Mouse (Mus musculus): ENCODE measurements around the gene Mdm2. TPM values are rescaled to one million over a fixed set of nuclear protein-coding genes. Genes with fewer than 3 reads are reported as not detected.

Mdm2 gene
- polyA plus RNA-seq, 1 experiment from 2014 or later: 38.2 TPM

DNA sequence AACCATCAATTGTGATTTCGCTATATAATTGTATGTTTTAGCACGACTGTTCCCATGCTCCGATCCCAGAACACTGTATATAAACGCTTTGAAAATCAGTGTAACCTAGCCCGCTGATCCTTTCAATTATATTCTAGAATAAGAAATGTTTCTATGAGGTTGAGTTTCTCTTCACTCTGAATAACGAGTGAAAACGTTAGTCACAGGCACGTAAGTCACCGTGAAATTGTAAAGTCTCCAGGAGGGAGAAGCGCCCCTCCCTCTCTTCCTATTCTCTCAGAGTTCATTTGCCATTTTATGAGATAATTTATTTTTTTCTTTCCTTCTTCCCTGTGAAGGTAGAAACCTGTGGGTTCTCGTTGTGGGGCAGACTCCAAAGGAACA is 51.1 kb downstream of the Mdm2 start:
- Histone ChIP-seq H3K27ac (no peak overlapping the region), H3K9ac (no peak overlapping the region), H3K36me3 (no peaks in the 10 kb centered on the region; the same call in 1 of the 2 replicates), H3K4me1 (no peaks in the 10 kb centered on the region; the same call in 1 of the 2 replicates), H3K4me3 (replicated peaks) (no peak overlapping the region), H3K9me3 (no peaks in the 10 kb centered on the region), H3K27me3 (replicated peaks) (no peaks in the 10 kb centered on the region), H3K4me2 (no peak overlapping the region)
- 84% methylated on average over 11 of the region's 11 CpGs for WGBS
- ATAC-seq (ENCODE audit: insufficient read depth, low FRiP score, low read depth): no peak

DNA sequence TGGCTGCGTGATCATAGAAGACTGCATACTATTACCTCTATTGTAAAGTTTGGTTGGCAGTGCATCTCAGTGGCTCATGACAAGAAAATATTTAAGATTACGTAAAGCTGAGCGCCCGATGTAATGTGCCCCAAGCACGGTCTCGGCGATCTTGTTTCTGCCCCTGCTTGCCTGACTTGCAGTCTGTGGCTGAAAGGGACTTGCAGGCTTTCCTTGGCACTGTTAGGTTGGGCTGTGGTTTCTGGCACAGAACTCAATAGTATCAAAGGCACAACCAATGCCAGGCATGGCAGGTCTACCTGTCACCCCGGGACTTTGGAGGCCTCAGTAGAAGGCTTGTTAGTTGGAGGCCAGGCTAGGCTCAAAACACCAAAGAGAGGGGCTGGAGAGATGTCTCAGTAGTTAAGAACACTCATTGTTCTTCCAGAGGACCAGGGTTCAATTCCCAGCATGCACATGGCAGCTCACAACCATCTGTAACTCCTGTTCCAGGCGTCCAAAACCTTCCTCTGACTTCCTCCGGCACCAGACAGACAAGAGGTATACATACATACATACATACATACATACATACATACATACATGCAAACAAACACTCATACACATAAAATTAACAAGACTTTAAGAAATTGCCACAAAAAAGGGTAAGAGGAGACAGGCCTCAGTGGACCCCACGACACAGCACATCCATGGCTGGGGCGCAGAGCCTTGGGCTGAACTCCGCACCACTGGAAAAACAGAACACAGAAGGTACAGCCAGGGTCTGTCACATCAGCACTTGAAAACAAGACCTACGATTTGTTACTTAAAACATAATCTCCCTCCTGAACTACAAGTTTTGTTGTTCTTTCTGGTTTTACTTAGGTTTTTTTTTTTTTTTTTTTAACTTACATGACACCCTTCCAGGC is 51.8 kb downstream of the Mdm2 start:
- Histone ChIP-seq H3K4me2 (no peak overlapping the region), H3K9me3 (no peaks in the 10 kb centered on the region), H3K36me3 (no peaks in the 10 kb centered on the region; the same call in 1 of the 2 replicates), H3K9ac (no peak overlapping the region), H3K27me3 (replicated peaks) (no peaks in the 10 kb centered on the region), H3K4me1 (no peaks in the 10 kb centered on the region; the same call in 1 of the 2 replicates), H3K4me3 (replicated peaks) (no peak overlapping the region), H3K27ac (no peak overlapping the region)
- 89% methylated on average over 14 of the region's 14 CpGs for WGBS
- no peak for ATAC-seq (ENCODE audit: insufficient read depth, low FRiP score, low read depth)

DNA sequence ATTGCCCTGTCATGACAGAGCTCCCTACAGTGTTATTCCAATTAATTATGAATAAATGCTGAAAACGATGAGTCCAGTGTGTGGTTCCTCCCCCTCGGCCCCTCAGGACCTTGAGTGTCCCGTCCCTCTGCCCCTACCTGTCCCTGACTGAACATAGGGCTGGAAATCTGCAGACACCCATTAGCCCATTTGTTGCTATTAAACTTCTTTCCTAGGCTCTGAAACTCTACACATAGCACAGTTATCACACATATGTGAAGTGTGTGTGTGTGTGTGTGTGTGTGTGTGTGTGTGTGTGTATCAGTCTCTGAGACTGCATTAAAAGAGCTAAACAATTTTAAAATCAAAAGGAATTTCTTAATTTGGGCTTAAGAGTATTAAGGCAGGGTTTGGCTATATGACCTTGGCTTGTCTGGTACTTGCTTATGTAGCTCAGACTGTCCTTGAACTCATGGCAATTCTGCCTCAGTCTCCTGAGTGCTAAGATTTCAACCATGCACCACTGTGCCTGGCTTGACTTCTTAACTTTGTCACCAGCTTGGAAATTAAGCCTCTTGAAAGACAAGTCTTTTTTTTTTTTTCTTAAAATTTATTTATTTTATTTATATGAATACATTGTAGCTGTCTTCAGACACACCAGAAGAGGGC is 52.8 kb downstream of the Mdm2 start:
- no peaks in the 10 kb centered on the region for H3K27me3 ChIP-seq (replicated peaks)
- no peak overlapping the region for H3K4me3 ChIP-seq (replicated peaks)
- H3K4me1 ChIP-seq: no peaks in the 10 kb centered on the region
- no peaks in the 10 kb centered on the region; the same call in 1 of the 2 replicates for H3K36me3 ChIP-seq
- WGBS: 77% methylated on average over 3 of the region's 3 CpGs
- no peak for ATAC-seq (ENCODE audit: insufficient read depth, low FRiP score, low read depth)
- no peaks in the 10 kb centered on the region for H3K9me3 ChIP-seq
- H3K27ac ChIP-seq: no peak overlapping the region
- H3K9ac ChIP-seq: no peak overlapping the region
- H3K4me2 ChIP-seq: no peak overlapping the region

GRCm38 (mm10) chr10:117656985-117657658 is 53.4 kb downstream of the Mdm2 start:
- H3K4me2 ChIP-seq: no peak overlapping the region
- H3K9ac ChIP-seq: no peak overlapping the region
- no peak for ATAC-seq (ENCODE audit: insufficient read depth, low FRiP score, low read depth)
- H3K36me3 ChIP-seq: no peaks in the 10 kb centered on the region; the same call in 1 of the 2 replicates
- no peaks in the 10 kb centered on the region for H3K27me3 ChIP-seq (replicated peaks)
- H3K9me3 ChIP-seq: no peaks in the 10 kb centered on the region
- no peaks in the 10 kb centered on the region for H3K4me1 ChIP-seq
- 74% methylated on average over 7 of the region's 7 CpGs for WGBS
- H3K27ac ChIP-seq: no peak overlapping the region
- H3K4me3 ChIP-seq (replicated peaks): no peak overlapping the region

DNA sequence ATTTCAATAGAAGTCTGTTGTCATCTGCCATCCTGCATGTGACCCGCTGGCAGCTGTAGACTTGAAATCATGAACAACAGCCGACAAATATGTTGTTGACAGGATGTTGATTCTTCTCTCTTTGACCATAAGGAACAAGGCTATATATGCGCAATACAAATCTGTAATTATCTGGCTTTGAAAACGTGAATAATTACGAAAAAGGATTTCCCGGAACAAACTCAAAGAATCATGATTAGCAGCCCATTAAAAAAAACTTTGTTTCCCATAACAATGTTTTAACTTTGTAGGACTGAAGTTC is 53.9 kb downstream of the Mdm2 start:
- Histone ChIP-seq H3K4me3 (replicated peaks) (no peak overlapping the region), H3K4me2 (no peak overlapping the region), H3K9me3 (no peaks in the 10 kb centered on the region), H3K4me1 (no peaks in the 10 kb centered on the region), H3K9ac (no peak overlapping the region), H3K36me3 (no peaks in the 10 kb centered on the region; the same call in 1 of the 2 replicates), H3K27me3 (replicated peaks) (no peaks in the 10 kb centered on the region), H3K27ac (no peak overlapping the region)
- 80% methylated on average over 6 of the region's 6 CpGs for WGBS
- ATAC-seq (ENCODE audit: insufficient read depth, low FRiP score, low read depth): no peak

DNA sequence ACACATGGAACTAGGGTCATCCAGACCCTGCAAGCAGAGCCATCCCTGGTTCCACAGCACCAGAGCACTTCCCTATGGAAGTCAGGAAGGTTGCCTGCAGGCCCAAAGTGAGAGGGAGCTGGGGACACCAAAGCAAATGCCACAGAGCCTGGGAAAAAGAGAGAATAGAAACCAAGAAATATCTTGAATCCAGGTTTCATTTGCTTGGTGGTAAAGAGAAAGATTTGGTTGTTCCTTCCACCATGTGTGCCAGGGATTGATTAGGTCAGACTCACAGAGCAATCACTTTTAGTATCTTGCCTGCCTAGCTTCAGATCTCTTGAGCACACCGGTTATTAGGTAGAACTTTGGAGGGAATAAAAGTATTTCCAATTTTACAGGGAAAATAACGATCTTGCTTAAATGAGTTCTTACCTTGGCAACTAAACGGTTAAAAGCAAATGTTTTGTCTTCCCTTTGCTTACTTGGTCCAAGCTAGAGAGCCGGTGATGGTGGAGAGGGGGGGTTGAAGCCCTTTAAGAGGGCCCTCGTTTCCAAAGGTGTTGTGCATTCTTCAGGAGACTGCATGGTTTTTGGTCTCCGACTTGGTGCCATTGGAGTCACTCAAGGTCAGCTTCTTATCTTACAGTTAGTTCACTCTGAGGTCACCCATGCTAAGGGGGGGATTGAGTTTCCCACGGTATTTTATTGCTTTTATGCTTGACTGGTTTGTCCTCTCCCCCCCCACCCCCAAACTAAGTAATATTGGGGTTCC is 54.5 kb downstream of the Mdm2 start:
- Histone ChIP-seq H3K9ac (no peak overlapping the region), H3K27ac (no peak overlapping the region), H3K9me3 (no peaks in the 10 kb centered on the region), H3K4me3 (replicated peaks) (no peak overlapping the region), H3K4me2 (no peak overlapping the region), H3K4me1 (no peaks in the 10 kb centered on the region), H3K36me3 (no peaks in the 10 kb centered on the region; the same call in 1 of the 2 replicates), H3K27me3 (replicated peaks) (no peaks in the 10 kb centered on the region)
- no peak for ATAC-seq (ENCODE audit: insufficient read depth, low FRiP score, low read depth)
- WGBS: 48% methylated on average over 7 of the region's 7 CpGs

DNA sequence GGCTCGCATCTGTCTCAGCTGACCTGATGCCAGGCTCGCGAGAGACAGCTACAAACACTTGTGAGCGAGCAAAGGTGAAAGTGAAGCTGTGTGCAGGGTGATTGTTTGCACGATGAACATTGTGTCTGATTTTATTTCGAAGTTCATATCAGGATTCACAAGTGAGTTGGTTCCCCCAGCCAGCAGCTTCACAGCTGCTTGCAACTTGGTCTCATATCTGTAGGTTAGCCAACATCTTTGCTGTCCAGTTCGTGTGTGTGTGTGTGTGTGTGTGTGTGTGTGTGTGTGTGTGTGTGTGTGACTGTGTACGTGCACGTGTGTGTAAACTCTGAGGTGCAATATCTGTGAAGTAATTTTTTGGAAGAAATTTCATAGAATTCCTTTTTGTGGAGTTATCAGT is 55.1 kb downstream of the Mdm2 start:
- Histone ChIP-seq H3K27me3 (replicated peaks) (no peaks in the 10 kb centered on the region), H3K27ac (no peak overlapping the region), H3K9ac (no peak overlapping the region), H3K4me3 (replicated peaks) (no peak overlapping the region), H3K9me3 (no peaks in the 10 kb centered on the region), H3K36me3 (no peaks in the 10 kb centered on the region; the same call in 1 of the 2 replicates), H3K4me2 (no peak overlapping the region), H3K4me1 (no peaks in the 10 kb centered on the region)
- 81% methylated on average over 9 of the region's 9 CpGs for WGBS
- no peak for ATAC-seq (ENCODE audit: insufficient read depth, low FRiP score, low read depth)

DNA sequence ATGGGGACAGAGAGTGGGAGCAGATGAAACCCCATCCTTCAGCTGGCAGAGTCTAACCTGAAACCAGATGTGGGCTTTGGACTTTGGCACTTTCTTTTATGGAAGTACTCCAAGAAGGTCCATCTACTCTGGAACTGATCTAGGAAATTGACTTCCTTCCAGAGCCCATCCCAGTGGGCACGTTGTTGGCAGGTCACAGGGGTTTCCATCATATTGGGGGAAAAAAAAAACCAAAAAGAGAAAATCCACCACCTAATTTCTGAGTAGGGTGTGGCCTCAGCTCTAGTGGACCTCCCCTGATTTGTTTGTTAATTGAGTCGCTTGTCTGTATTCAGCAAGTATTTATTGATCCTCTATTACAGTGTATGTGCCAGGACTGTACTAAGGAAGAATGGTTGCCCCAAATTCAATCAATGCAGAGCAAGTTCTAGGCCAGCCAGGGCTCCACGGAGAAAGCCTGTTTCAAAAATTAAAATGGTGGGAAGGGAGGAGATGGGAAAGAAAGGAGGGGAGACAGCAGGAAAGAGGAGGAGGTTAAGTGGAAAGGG is 55.9 kb downstream of the Mdm2 start:
- Histone ChIP-seq H3K27ac (no peak overlapping the region), H3K4me3 (replicated peaks) (no peak overlapping the region), H3K4me2 (no peak overlapping the region), H3K9me3 (no peaks in the 10 kb centered on the region), H3K27me3 (replicated peaks) (no peaks in the 10 kb centered on the region), H3K9ac (no peak overlapping the region), H3K4me1 (no peaks in the 10 kb centered on the region), H3K36me3 (no peaks in the 10 kb centered on the region; the same call in 1 of the 2 replicates)
- WGBS: 75% methylated on average over 3 of the region's 3 CpGs
- no peak for ATAC-seq (ENCODE audit: insufficient read depth, low FRiP score, low read depth)

DNA sequence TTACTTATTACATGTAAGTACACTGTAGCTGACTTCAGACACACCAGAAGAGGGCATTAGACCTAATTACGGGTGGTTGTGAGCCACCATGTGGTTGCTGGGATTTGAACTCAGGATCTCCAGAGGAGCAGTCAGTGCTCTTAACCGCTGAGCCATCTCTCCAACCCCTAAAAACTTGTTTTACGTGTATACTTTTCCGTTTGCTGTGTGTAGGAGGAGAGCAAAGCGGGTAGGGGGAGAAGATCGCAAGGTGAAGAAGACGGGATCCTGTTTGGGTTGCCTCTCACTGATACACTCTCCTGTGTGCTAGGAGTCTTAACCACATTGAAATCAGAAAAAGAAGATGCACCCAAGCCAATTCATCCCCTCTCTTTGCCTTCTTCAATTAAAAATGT is 56.8 kb downstream of the Mdm2 start:
- H3K9me3 ChIP-seq: no peaks in the 10 kb centered on the region
- ATAC-seq (ENCODE audit: insufficient read depth, low FRiP score, low read depth): no peak
- H3K27me3 ChIP-seq (replicated peaks): no peaks in the 10 kb centered on the region
- H3K36me3 ChIP-seq: no peaks in the 10 kb centered on the region
- WGBS: 91% methylated on average over 7 of the region's 7 CpGs
- no peak overlapping the region for H3K27ac ChIP-seq
- no peak overlapping the region for H3K4me2 ChIP-seq
- H3K4me3 ChIP-seq (replicated peaks): no peak overlapping the region
- H3K9ac ChIP-seq: no peak overlapping the region
- H3K4me1 ChIP-seq: no peaks in the 10 kb centered on the region

DNA sequence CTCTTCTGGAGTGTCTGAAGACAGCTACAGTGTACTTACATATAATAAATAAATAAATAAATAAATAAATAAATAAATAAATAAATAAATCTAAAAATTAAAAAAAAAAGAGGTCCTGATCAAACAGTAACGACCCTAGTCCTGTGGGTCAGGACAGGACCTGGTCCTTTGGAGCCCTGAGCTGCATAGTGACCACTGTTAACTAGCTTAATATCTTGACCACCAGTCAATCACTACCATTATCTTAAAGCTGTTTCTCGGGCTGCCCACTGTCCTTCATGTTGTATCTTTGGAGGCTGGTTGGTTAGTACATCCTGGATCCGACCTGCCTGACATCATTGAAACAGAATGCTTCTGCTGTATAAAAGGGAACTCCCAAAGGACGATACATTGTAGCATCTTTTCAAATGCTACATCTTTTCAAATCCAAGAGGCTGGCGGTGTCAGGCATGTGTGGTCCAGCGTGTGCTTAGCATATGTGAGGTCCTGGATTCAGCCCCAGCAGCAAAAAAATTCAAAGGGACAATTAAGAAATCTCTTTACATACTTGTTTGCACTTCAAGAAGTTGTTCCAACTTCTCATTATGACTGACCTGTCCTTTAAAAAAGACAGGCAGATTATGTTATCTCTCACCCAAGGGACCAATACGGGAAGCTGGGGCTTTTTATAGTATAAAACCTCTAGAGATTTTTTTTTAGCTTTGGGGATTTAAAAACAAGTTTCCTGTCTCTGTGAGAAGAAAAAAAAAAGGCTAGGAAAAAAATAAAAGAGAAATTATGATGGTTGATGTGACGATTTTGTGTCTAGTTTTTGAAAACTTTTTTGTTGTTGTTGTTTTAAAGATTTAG is 57.4 kb downstream of the Mdm2 start:
- H3K9ac ChIP-seq: no peak overlapping the region
- H3K9me3 ChIP-seq: no peaks in the 10 kb centered on the region
- H3K27ac ChIP-seq: no peak overlapping the region
- ATAC-seq (ENCODE audit: insufficient read depth, low FRiP score, low read depth): no peak
- H3K27me3 ChIP-seq (replicated peaks): no peaks in the 10 kb centered on the region
- no peak overlapping the region for H3K4me2 ChIP-seq
- 83% methylated on average over 8 of the region's 8 CpGs for WGBS
- H3K4me3 ChIP-seq (replicated peaks): no peak overlapping the region
- H3K4me1 ChIP-seq: no peaks in the 10 kb centered on the region
- no peaks in the 10 kb centered on the region for H3K36me3 ChIP-seq

DNA sequence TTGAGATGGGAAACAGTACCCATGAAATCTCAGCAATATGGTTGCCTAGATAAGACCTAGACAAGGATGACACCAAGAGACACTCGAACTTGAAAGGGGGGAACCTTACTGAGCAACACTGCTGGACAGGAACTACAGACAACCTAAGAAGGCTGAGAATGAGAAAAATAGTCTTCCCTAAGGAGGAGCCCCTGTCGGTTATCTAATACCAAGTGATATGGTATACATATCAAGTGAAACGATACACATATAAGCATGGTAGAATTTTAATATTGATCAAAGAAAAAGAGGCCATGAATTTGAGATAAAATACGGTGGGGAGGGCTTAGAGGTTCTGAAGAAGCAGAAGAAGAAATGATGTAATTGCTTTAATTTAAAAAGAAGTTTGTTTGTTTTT is 58.2 kb downstream of the Mdm2 start:
- Histone ChIP-seq H3K4me3 (replicated peaks) (no peak overlapping the region), H3K9ac (no peak overlapping the region), H3K36me3 (no peaks in the 10 kb centered on the region), H3K9me3 (no peaks in the 10 kb centered on the region), H3K27me3 (replicated peaks) (no peaks in the 10 kb centered on the region), H3K27ac (no peak overlapping the region), H3K4me1 (no peaks in the 10 kb centered on the region), H3K4me2 (no peak overlapping the region)
- no peak for ATAC-seq (ENCODE audit: insufficient read depth, low FRiP score, low read depth)
- 87% methylated on average over 4 of the region's 4 CpGs for WGBS
